Mouse (Mus musculus) olfactory bulb, adult 2 months (tissue): ENCODE measurements around the gene Gpr19.

Experiments used
- CTCF ChIP-seq: fragments of 200-500 bp; IDR thresholded peaks from 2 replicates; pipeline ENCODE4 v1.5.1; 2012; ENCODE audit warnings: low read depth, mild to moderate bottlenecking, low read length, moderate library complexity; ENCODE audit not compliant: insufficient read depth
- POLR2A ChIP-seq: fragments of 200-500 bp; IDR thresholded peaks from 2 replicates; pipeline ENCODE4 v1.6.1; 2012; ENCODE audit warnings: mild to moderate bottlenecking, low read depth, low read length, moderate library complexity; ENCODE audit not compliant: insufficient read depth

GRCm38 (mm10) chr6:134829786-134830700 is 68.3 kb downstream of the Gpr19 start, which contains the start of gene Crebl2:
- TF ChIP-seq CTCF: peak; percentile 16; the same call in 1 of the 2 replicates
- peak; percentile 35; the same call in 1 of the 2 replicates for TF ChIP-seq POLR2A
